8 mouse cellular contexts compared by ENCODE assay signal in the genomic region with DNA sequence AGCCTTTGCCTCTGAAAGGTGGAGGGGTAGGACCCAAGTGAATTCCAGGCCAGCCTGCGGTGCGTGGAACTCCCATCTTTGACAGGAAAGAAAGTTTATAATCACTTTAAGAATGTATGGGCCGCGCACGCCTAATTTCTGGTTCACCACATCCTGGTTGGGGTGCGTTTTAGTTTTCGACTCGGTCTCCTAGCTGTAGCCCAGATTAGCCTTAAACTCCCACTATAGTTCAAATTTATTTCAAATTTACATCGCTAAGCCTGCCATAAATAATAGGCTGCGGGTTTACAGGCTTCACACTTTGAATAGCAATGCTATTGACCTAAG. TPM values are rescaled to one million over a fixed set of nuclear protein-coding genes. Genes with fewer than 3 reads are reported as not detected.
DNase-seq lines count a peak whose midpoint lies in the region; ATAC-seq and TF ChIP-seq lines count a peak whose summit lies in the region.

No protein-coding gene starts in this region.

- no peaks in the 10 kb centered on the region for H3K27me3 ChIP-seq in neural tube, embryonic 11.5 days (ENCODE audit: control insufficient read depth, insufficient read depth, low read length)
- no peaks in the 10 kb centered on the region for H3K27me3 ChIP-seq in forebrain, embryonic 11.5 days (ENCODE audit: control insufficient read depth, insufficient read depth, low read length)
- H3K27me3 ChIP-seq in limb, embryonic 14.5 days (ENCODE audit: control insufficient read depth, insufficient read depth, low read length) = no peaks in the 10 kb centered on the region
- no peaks in the 10 kb centered on the region for H3K27me3 ChIP-seq in stomach, embryonic 14.5 days (ENCODE audit: control insufficient read depth, insufficient read depth, low read length)

- no peaks in the 10 kb centered on the region for H3K9me3 ChIP-seq in neural tube, embryonic 11.5 days (ENCODE audit: control insufficient read depth, low read length)
- H3K9me3 ChIP-seq in forebrain, embryonic 11.5 days (ENCODE audit: control insufficient read depth, low read length) = no peaks in the 10 kb centered on the region
- H3K9me3 ChIP-seq in limb, embryonic 14.5 days (ENCODE audit: control insufficient read depth, low read length) = no peaks in the 10 kb centered on the region
- no peaks in the 10 kb centered on the region for H3K9me3 ChIP-seq in stomach, embryonic 14.5 days (ENCODE audit: control insufficient read depth, low read depth, low read length)

- intact Hi-C loops in gastrocnemius, postnatal 36 days (cut with DNase I) = no loop called here

- WGBS in neural tube, embryonic 11.5 days = 3% methylated on average over 10 of the region's 10 CpGs
- WGBS in forebrain, embryonic 11.5 days = 7% methylated on average over 10 of the region's 10 CpGs
- WGBS in limb, embryonic 14.5 days = 2% methylated on average over 10 of the region's 10 CpGs
- WGBS in stomach, embryonic 14.5 days = 3% methylated on average over 10 of the region's 10 CpGs

- H3K27ac ChIP-seq in neural tube, embryonic 11.5 days (ENCODE audit: low read depth, low read length) = no peak overlapping the region
- no peak overlapping the region for H3K27ac ChIP-seq in forebrain, embryonic 11.5 days (ENCODE audit: low read depth, low read length)
- H3K27ac ChIP-seq in limb, embryonic 14.5 days (replicated peaks; ENCODE audit: low read depth, low read length) = peak overlapping the region; percentile 92
- H3K27ac ChIP-seq in stomach, embryonic 14.5 days (ENCODE audit: low read length) = no peak overlapping the region

- peak overlapping the region; percentile 65 for H3K4me3 ChIP-seq in neural tube, embryonic 11.5 days (ENCODE audit: low read depth, low read length)
- H3K4me3 ChIP-seq in forebrain, embryonic 11.5 days (ENCODE audit: low read depth, low read length) = peak overlapping the region; percentile 72
- peak overlapping the region; percentile 91 for H3K4me3 ChIP-seq in limb, embryonic 14.5 days (replicated peaks; ENCODE audit: low read length)
- peak overlapping the region; percentile 84 for H3K4me3 ChIP-seq in stomach, embryonic 14.5 days (ENCODE audit: low read depth, low read length)

- no peak for ATAC-seq in neural tube, embryonic 11.5 days (ENCODE audit: insufficient read depth, low FRiP score, low TSS enrichment)
- ATAC-seq in forebrain, embryonic 11.5 days (replicated peaks; ENCODE audit: low FRiP score) = no peak
- ATAC-seq in limb, embryonic 14.5 days (ENCODE audit: low FRiP score, low read depth) = no peak
- no peak for ATAC-seq in stomach, embryonic 14.5 days (ENCODE audit: insufficient number of reproducible peaks, insufficient read depth, low FRiP score, low read depth)

- no peaks in the 10 kb centered on the region for H3K36me3 ChIP-seq in neural tube, embryonic 11.5 days (ENCODE audit: control insufficient read depth, insufficient read depth, low read length)
- no peaks in the 10 kb centered on the region for H3K36me3 ChIP-seq in forebrain, embryonic 11.5 days (ENCODE audit: control insufficient read depth, insufficient read depth, low read length)
- peaks cover 5% of the 10 kb centered on the region; the same call in 1 of the 2 replicates for H3K36me3 ChIP-seq in limb, embryonic 14.5 days (ENCODE audit: control insufficient read depth, insufficient read depth, low read length)
- H3K36me3 ChIP-seq in stomach, embryonic 14.5 days (ENCODE audit: control insufficient read depth, insufficient read depth, low read length) = no peaks in the 10 kb centered on the region

- peak overlapping the region; percentile 83 for H3K9ac ChIP-seq in neural tube, embryonic 11.5 days (ENCODE audit: low read length)
- peak overlapping the region; percentile 71 for H3K9ac ChIP-seq in forebrain, embryonic 11.5 days (ENCODE audit: low read length)
- H3K9ac ChIP-seq in limb, embryonic 14.5 days (ENCODE audit: low read depth, low read length, severe bottlenecking) = peak overlapping the region; percentile 91
- H3K9ac ChIP-seq in stomach, embryonic 14.5 days (replicated peaks; ENCODE audit: low read depth, low read length) = peak overlapping the region; percentile 63

- peak overlapping the region; percentile 90 for H3K4me2 ChIP-seq in neural tube, embryonic 11.5 days (ENCODE audit: low read depth)
- peak overlapping the region; percentile 87 for H3K4me2 ChIP-seq in forebrain, embryonic 11.5 days (ENCODE audit: low read depth, low read length, severe bottlenecking)
- peak overlapping the region; percentile 68 for H3K4me2 ChIP-seq in limb, embryonic 14.5 days (replicated peaks; ENCODE audit: low read depth, low read length, severe bottlenecking)
- peak overlapping the region; percentile 69 for H3K4me2 ChIP-seq in stomach, embryonic 14.5 days (replicated peaks; ENCODE audit: low read depth, low read length)

- no peak for TF ChIP-seq POLR2A in limb, embryonic 14.5 days (IDR thresholded peaks at IDR 0.05; ENCODE audit: borderline replicate concordance, extremely low read depth, insufficient read depth, insufficient read length)

- DNase-seq in neural tube, embryonic 11.5 days (ENCODE audit: low spot score) = no peak
- no peak for DNase-seq in neural tube, embryonic 10.5 days (ENCODE audit: extremely low spot score, low spot score)
- no peak for DNase-seq in forebrain, embryonic 11.5 days (ENCODE audit: low spot score)
- DNase-seq in limb, embryonic 14.5 days (ENCODE audit: low spot score) = no peak
- no peak for DNase-seq in natural killer cell, adult 2 months (ENCODE audit: low spot score in 2 of 2)
- DNase-seq in gastrocnemius, postnatal 36 days = no peak
- DNase-seq in lung, postnatal 36 days = no peak

- H3K4me1 ChIP-seq in neural tube, embryonic 11.5 days (ENCODE audit: control insufficient read depth, insufficient read depth, low read length) = no peaks in the 10 kb centered on the region
- H3K4me1 ChIP-seq in forebrain, embryonic 11.5 days (replicated peaks; ENCODE audit: control insufficient read depth, insufficient read depth, low read length) = no peaks in the 10 kb centered on the region
- peaks cover 12% of the 10 kb centered on the region; the same call in 1 of the 2 replicates for H3K4me1 ChIP-seq in limb, embryonic 14.5 days (ENCODE audit: control insufficient read depth, insufficient read depth, low read length)
- 0 out of 2 replicates have a peak, but pooled peaks cover 2% of the 10 kb centered on the region for H3K4me1 ChIP-seq in stomach, embryonic 14.5 days (ENCODE audit: control insufficient read depth, insufficient read depth, low read length)

RNA-seq across cellular contexts. Expression of a gene that starts 0.2 kb away (rescaled TPM):
- polyA plus RNA-seq in neural tube, embryonic 11.5 days (2014; fragmentation: Nextera tagmentation; extraction: Ambion mirVana) = 42.1 and 48.3 TPM in 2 replicates
- polyA plus RNA-seq in forebrain, embryonic 11.5 days (2014; fragmentation: Nextera tagmentation; extraction: Ambion mirVana) = 35.6 and 44.4 TPM in 2 replicates
- 242 and 272 TPM in 2 replicates for polyA plus RNA-seq in limb, embryonic 14.5 days (2012; rRNA removed)
- 221 and 228 TPM in 2 replicates for polyA plus RNA-seq in limb, embryonic 14.5 days (2014; fragmentation: Nextera tagmentation; extraction: Ambion mirVana)
- polyA plus RNA-seq in stomach, embryonic 14.5 days (2014; fragmentation: Nextera tagmentation; extraction: Ambion mirVana) = 157 and 159 TPM in 2 replicates
- 10 to 100 TPM in 1 of 2 experiments, 1 to 10 TPM in 1; 8.8 to 11.3 TPM for total RNA-seq in gastrocnemius, postnatal 36 days (2021)

RNA-seq across cellular contexts. Expression of a gene that starts 10.2 kb away (rescaled TPM):
- polyA plus RNA-seq in neural tube, embryonic 11.5 days (2014; fragmentation: Nextera tagmentation; extraction: Ambion mirVana) = 24.5 and 26.1 TPM in 2 replicates
- polyA plus RNA-seq in forebrain, embryonic 11.5 days (2014; fragmentation: Nextera tagmentation; extraction: Ambion mirVana) = 20.3 and 21.6 TPM in 2 replicates
- 36.6 and 44.0 TPM in 2 replicates for polyA plus RNA-seq in limb, embryonic 14.5 days (2012; rRNA removed)
- 40.7 and 41.9 TPM in 2 replicates for polyA plus RNA-seq in limb, embryonic 14.5 days (2014; fragmentation: Nextera tagmentation; extraction: Ambion mirVana)
- polyA plus RNA-seq in stomach, embryonic 14.5 days (2014; fragmentation: Nextera tagmentation; extraction: Ambion mirVana) = 52.7 and 53.6 TPM in 2 replicates
- total RNA-seq in gastrocnemius, postnatal 36 days (2021) = 1 to 10 TPM; 4.3 to 4.9 TPM

RNA-seq across cellular contexts. Expression of a gene that starts 10.2 kb away (rescaled TPM):
- 3.4 and 4.7 TPM in 2 replicates for polyA plus RNA-seq in neural tube, embryonic 11.5 days (2014; fragmentation: Nextera tagmentation; extraction: Ambion mirVana)
- polyA plus RNA-seq in forebrain, embryonic 11.5 days (2014; fragmentation: Nextera tagmentation; extraction: Ambion mirVana) = 5.3 and 6.4 TPM in 2 replicates
- 4.4 and 5.4 TPM in 2 replicates for polyA plus RNA-seq in limb, embryonic 14.5 days (2012; rRNA removed)
- 3.5 and 3.7 TPM in 2 replicates for polyA plus RNA-seq in limb, embryonic 14.5 days (2014; fragmentation: Nextera tagmentation; extraction: Ambion mirVana)
- polyA plus RNA-seq in stomach, embryonic 14.5 days (2014; fragmentation: Nextera tagmentation; extraction: Ambion mirVana) = 2.4 and 4.4 TPM in 2 replicates
- 1 to 10 TPM in 1 of 2 experiments, under 1 TPM in 1; 0.84 to 1.5 TPM for total RNA-seq in gastrocnemius, postnatal 36 days (2021)
